Mouse (Mus musculus): ENCODE measurements around the gene Lhfpl2. TPM values are rescaled to one million over a fixed set of nuclear protein-coding genes. Genes with fewer than 3 reads are reported as not detected.

The Lhfpl2 gene
- polyA plus RNA-seq, 1 experiment from 2014 or later = 64.5 TPM

- Histone ChIP-seq H3K4me3 (ENCODE audit: low read depth, low read length) (no peak overlapping the region), H3K27ac (ENCODE audit: low read depth) (no peak overlapping the region), H3K9me3 (ENCODE audit: low read depth, low read length) (no peaks in the 10 kb centered on the region), H3K4me2 (peak overlapping the region; percentile 94; the same call in 1 of the 2 replicates), H3K36me3 (ENCODE audit: insufficient read depth) (peaks cover 19% of the 10 kb centered on the region), H3K27me3 (ENCODE audit: insufficient read depth, low read length) (no peaks in the 10 kb centered on the region), H3K4me1 (ENCODE audit: insufficient read depth) (peaks cover 30% of the 10 kb centered on the region), H3K9ac (no peak overlapping the region)
- WGBS = 81% methylated on average over 15 of the region's 15 CpGs
- 0 out of 2 replicates have a peak, but pooled peaks have one; percentile 8 for ATAC-seq (ENCODE audit: insufficient read depth)
- TF ChIP-seq CTCF (IDR thresholded peaks at IDR 0.05; ENCODE audit: low read depth) = no peak
- no peak for DNase-seq
These were observed 115.1 kb downstream of the Lhfpl2 start for GRCm38 (mm10) chr13:94172533-94173310.

- H3K9ac ChIP-seq = peak overlapping the region; percentile 58
- whole genome bisulfite sequencing = 3% methylated on average over 53 of the region's 55 CpGs
- peak overlapping the region; percentile 45 for H3K4me3 ChIP-seq (ENCODE audit: low read depth, low read length)
- DNase-seq (peak; percentile 68), ATAC-seq (ENCODE audit: insufficient read depth) (peak; percentile 54; the same call in 1 of the 2 replicates)
- peaks cover 22% of the 10 kb centered on the region for H3K36me3 ChIP-seq (ENCODE audit: insufficient read depth)
- no peak for TF ChIP-seq CTCF (IDR thresholded peaks at IDR 0.05; ENCODE audit: low read depth)
- no peaks in the 10 kb centered on the region for H3K9me3 ChIP-seq (ENCODE audit: low read depth, low read length)
- peaks cover 30% of the 10 kb centered on the region for H3K4me1 ChIP-seq (ENCODE audit: insufficient read depth)
- H3K4me2 ChIP-seq = peak overlapping the region; percentile 94
- no peak overlapping the region for H3K27ac ChIP-seq (ENCODE audit: low read depth)
- H3K27me3 ChIP-seq (ENCODE audit: insufficient read depth, low read length) = no peaks in the 10 kb centered on the region
These were observed 116.3 kb downstream of the Lhfpl2 start for GRCm38 (mm10) chr13:94173633-94174576.

GRCm38 (mm10) chr13:94174577-94175279 lies 117.1 kb downstream of the Lhfpl2 start:
- 29% methylated on average over 16 of the region's 16 CpGs for WGBS
- Histone ChIP-seq H3K4me1 (ENCODE audit: insufficient read depth) (peaks cover 30% of the 10 kb centered on the region), H3K27ac (ENCODE audit: low read depth) (no peak overlapping the region), H3K9me3 (ENCODE audit: low read depth, low read length) (no peaks in the 10 kb centered on the region), H3K36me3 (ENCODE audit: insufficient read depth) (peaks cover 26% of the 10 kb centered on the region), H3K4me3 (ENCODE audit: low read depth, low read length) (peak overlapping the region; percentile 45), H3K27me3 (ENCODE audit: insufficient read depth, low read length) (no peaks in the 10 kb centered on the region), H3K4me2 (peak overlapping the region; percentile 94), H3K9ac (peak overlapping the region; percentile 58)
- no peak for TF ChIP-seq CTCF (IDR thresholded peaks at IDR 0.05; ENCODE audit: low read depth)
- 0 out of 2 replicates have a peak, but pooled peaks have one; percentile 16 for ATAC-seq (ENCODE audit: insufficient read depth)
- peak; percentile 58 for DNase-seq

GRCm38 (mm10) chr13:94175379-94176050 lies 117.9 kb downstream of the Lhfpl2 start:
- 62% methylated on average over 6 of the region's 6 CpGs for WGBS
- Histone ChIP-seq H3K4me1 (ENCODE audit: insufficient read depth) (peaks cover 30% of the 10 kb centered on the region), H3K9me3 (ENCODE audit: low read depth, low read length) (no peaks in the 10 kb centered on the region), H3K4me3 (ENCODE audit: low read depth, low read length) (peak overlapping the region; percentile 45), H3K9ac (no peak overlapping the region; the same call in 1 of the 2 replicates), H3K4me2 (peak overlapping the region; percentile 94), H3K27me3 (ENCODE audit: insufficient read depth, low read length) (no peaks in the 10 kb centered on the region), H3K27ac (ENCODE audit: low read depth) (no peak overlapping the region), H3K36me3 (ENCODE audit: insufficient read depth) (peaks cover 26% of the 10 kb centered on the region)
- no peak for ATAC-seq (ENCODE audit: insufficient read depth)
- no peak for DNase-seq
- TF ChIP-seq CTCF (IDR thresholded peaks at IDR 0.05; ENCODE audit: low read depth) = no peak

GRCm38 (mm10) chr13:94177148-94177547 lies 119.6 kb downstream of the Lhfpl2 start:
- Histone ChIP-seq H3K4me2 (no peak overlapping the region), H3K4me3 (ENCODE audit: low read depth, low read length) (no peak overlapping the region), H3K9me3 (ENCODE audit: low read depth, low read length) (no peaks in the 10 kb centered on the region), H3K9ac (no peak overlapping the region), H3K27ac (ENCODE audit: low read depth) (no peak overlapping the region), H3K27me3 (ENCODE audit: insufficient read depth, low read length) (no peaks in the 10 kb centered on the region), H3K36me3 (ENCODE audit: insufficient read depth) (peaks cover 26% of the 10 kb centered on the region), H3K4me1 (ENCODE audit: insufficient read depth) (peaks cover 30% of the 10 kb centered on the region)
- ATAC-seq (ENCODE audit: insufficient read depth) (no peak), DNase-seq (peak; percentile 74)
- 50% methylated on average over 7 of the region's 7 CpGs for WGBS
- TF ChIP-seq CTCF (IDR thresholded peaks at IDR 0.05; ENCODE audit: low read depth) = peak; percentile 63

DNA sequence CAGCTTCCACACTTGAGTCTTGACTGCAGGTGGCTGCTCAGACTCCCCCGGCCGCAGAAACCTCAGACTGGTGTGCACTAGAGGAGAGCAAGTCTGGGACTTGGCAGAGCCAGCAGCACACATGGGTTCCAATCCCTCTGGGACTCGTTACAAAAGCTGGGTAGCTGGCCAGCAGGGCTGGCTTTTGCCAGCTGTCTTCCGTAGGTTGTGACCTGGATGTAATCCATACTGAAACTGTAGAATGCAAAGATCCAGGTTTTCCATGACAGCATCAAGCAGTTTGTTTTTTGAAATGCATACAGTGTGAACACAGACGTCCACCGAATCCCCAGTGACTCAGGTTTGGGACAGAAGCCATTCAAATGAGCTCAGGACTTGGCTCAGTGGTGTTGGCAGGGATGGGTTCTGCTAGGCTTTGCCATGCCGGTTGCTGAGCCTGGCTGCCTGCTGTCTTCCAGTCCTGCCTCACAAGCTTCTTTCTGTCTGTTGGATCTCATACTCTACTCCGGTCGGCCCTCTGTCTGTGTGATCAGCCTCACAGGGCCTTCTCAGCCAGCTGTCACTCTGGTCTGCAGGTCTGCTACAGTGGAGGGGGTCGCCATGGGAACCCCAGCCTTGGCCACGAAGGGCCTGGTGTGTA lies 120.9 kb downstream of the Lhfpl2 start:
- no peak overlapping the region for H3K4me2 ChIP-seq
- no peak for ATAC-seq (ENCODE audit: insufficient read depth)

More for the DNA sequence above, 120.9 kb downstream of the Lhfpl2 start:
- H3K27ac ChIP-seq (ENCODE audit: low read depth) = no peak overlapping the region
- peaks cover 22% of the 10 kb centered on the region for H3K4me1 ChIP-seq (ENCODE audit: insufficient read depth)
- H3K27me3 ChIP-seq (ENCODE audit: insufficient read depth, low read length) = no peaks in the 10 kb centered on the region
- H3K4me3 ChIP-seq (ENCODE audit: low read depth, low read length) = no peak overlapping the region
- H3K9me3 ChIP-seq (ENCODE audit: low read depth, low read length) = no peaks in the 10 kb centered on the region
- peak; percentile 50 for DNase-seq
- 55% methylated on average over 11 of the region's 11 CpGs for WGBS
- no peak overlapping the region for H3K9ac ChIP-seq
- H3K36me3 ChIP-seq (ENCODE audit: insufficient read depth) = peaks cover 26% of the 10 kb centered on the region
- TF ChIP-seq CTCF (IDR thresholded peaks at IDR 0.05; ENCODE audit: low read depth) = no peak

All from lung, embryonic 14.5 days (tissue).